Comparison of ENCODE assay signal across 8 mouse cellular contexts in the genomic region with DNA sequence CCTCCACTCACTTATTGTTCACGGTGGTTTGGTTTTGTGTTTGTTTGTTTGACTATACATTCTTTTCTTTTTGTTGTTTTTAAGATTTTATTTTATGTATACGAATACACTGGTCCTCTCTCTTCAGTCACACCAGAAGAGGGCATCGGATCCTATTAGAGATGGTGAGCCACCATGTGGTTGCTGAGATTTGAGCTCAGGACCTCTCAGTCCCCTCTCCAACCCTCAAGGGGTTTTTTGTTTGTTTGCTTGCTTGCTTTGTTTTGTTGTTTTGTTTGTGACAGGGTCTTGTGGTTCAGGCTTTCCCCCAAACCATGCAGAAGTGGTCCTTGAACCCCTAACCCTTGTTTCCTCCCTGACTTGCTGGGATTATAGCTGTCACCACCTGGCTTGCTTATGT. TPM values are rescaled to one million over a fixed set of nuclear protein-coding genes. Genes with fewer than 3 reads are reported as not detected.
DNase-seq lines count a peak whose midpoint lies in the region; ATAC-seq and TF ChIP-seq lines count a peak whose summit lies in the region.

No protein-coding gene starts in this region.

- intact Hi-C loops in left cerebral cortex, adult 2 months (cut with DNase I): loop anchor here (1.0 to 5.0 kb wide), 3 partner anchors 41 to 204 kb away; partner anchors contain the start of genes Hist2h2ac, Hist2h2be and Vps45
- intact Hi-C loops in left cerebral cortex, postnatal 25 days (cut with DNase I): loop anchor here (2.0 kb wide), 1 partner anchor 41 kb away; the partner anchor contains the start of genes Hist2h2ac and Hist2h2be
- intact Hi-C loops in left cerebral cortex, postnatal 14 days (cut with DNase I): no loop called here

- H3K27me3 ChIP-seq in intestine, embryonic 16.5 days (replicated peaks; ENCODE audit: control insufficient read depth, insufficient read depth, low read length): no peaks in the 10 kb centered on the region
- H3K27me3 ChIP-seq in neural tube, embryonic 15.5 days (replicated peaks): no peaks in the 10 kb centered on the region

- H3K27ac ChIP-seq in left cerebral cortex, adult 2 months: peak overlapping the region; percentile 94
- peak overlapping the region; percentile 41 for H3K27ac ChIP-seq in brown adipose tissue, adult 24 weeks (replicated peaks; ENCODE audit: low read depth, low read length)
- H3K27ac ChIP-seq in intestine, embryonic 16.5 days (ENCODE audit: low read length): peak overlapping the region; percentile 98
- peak overlapping the region; percentile 99 for H3K27ac ChIP-seq in neural tube, embryonic 15.5 days (replicated peaks)

- H3K4me2 ChIP-seq in intestine, embryonic 16.5 days (ENCODE audit: low read depth, low read length): peak overlapping the region; percentile 67
- peak overlapping the region; percentile 73 for H3K4me2 ChIP-seq in neural tube, embryonic 15.5 days

- peak; percentile 9; the same call in 1 of the 2 replicates for TF ChIP-seq CTCF in left cerebral cortex, adult 2 months (IDR thresholded peaks at IDR 0.05)

- peak overlapping the region; percentile 83 for H3K4me3 ChIP-seq in left cerebral cortex, adult 2 months
- H3K4me3 ChIP-seq in brown adipose tissue, adult 24 weeks (ENCODE audit: insufficient read depth, low read depth, low read length): peak overlapping the region; percentile 94
- H3K4me3 ChIP-seq in intestine, embryonic 16.5 days (ENCODE audit: low read length): peak overlapping the region; percentile 64; the same call in 1 of the 2 replicates
- peak overlapping the region; percentile 66 for H3K4me3 ChIP-seq in neural tube, embryonic 15.5 days (replicated peaks)

- 63% methylated on average over 3 of the region's 3 CpGs for WGBS in intestine, embryonic 16.5 days
- WGBS in neural tube, embryonic 15.5 days: 50% methylated on average over 3 of the region's 3 CpGs

- DNase-seq in left cerebral cortex, adult 2 months (ENCODE audit: extremely low spot score in 1 of 2, low spot score in 2 of 2): no peak
- no peak for DNase-seq in left cerebral cortex, postnatal 25 days (ENCODE audit: low spot score in 2 of 2)
- no peak for DNase-seq in c-Kit-positive CD71-positive TER-119-positive erythroid progenitor cells, embryonic 14.5 days (ENCODE audit: low spot score)
- no peak for DNase-seq in cerebellum, adult 11-12 months
- DNase-seq in left cerebral cortex, postnatal 14 days (ENCODE audit: low spot score in 2 of 2): no peak

- no peaks in the 10 kb centered on the region for H3K36me3 ChIP-seq in intestine, embryonic 16.5 days (ENCODE audit: control insufficient read depth, insufficient read depth, low read length)
- no peaks in the 10 kb centered on the region for H3K36me3 ChIP-seq in neural tube, embryonic 15.5 days

- H3K9me3 ChIP-seq in intestine, embryonic 16.5 days (ENCODE audit: control insufficient read depth, low read length): no peaks in the 10 kb centered on the region
- H3K9me3 ChIP-seq in neural tube, embryonic 15.5 days (replicated peaks): no peaks in the 10 kb centered on the region

- no peak for ATAC-seq in intestine, embryonic 16.5 days
- ATAC-seq in neural tube, embryonic 15.5 days (ENCODE audit: low FRiP score): no peak

- peak overlapping the region; percentile 82 for H3K9ac ChIP-seq in intestine, embryonic 16.5 days (ENCODE audit: low read depth, low read length)
- peak overlapping the region; percentile 89 for H3K9ac ChIP-seq in neural tube, embryonic 15.5 days (replicated peaks)

- peaks cover 5% of the 10 kb centered on the region; the same call in 1 of the 2 replicates for H3K4me1 ChIP-seq in brown adipose tissue, adult 24 weeks (ENCODE audit: control insufficient read depth, insufficient read depth, insufficient read length, low read length)
- peaks cover 15% of the 10 kb centered on the region; the same call in 1 of the 2 replicates for H3K4me1 ChIP-seq in intestine, embryonic 16.5 days (ENCODE audit: control insufficient read depth, insufficient read depth, low read length)
- H3K4me1 ChIP-seq in neural tube, embryonic 15.5 days: peaks cover 25% of the 10 kb centered on the region

RNA-seq across cellular contexts. Expression of gene Hist2h4, which starts 1.5 kb away (rescaled TPM):
- 10 to 100 TPM; 26.8 to 31.9 TPM for total RNA-seq in left cerebral cortex, adult 2 months (2021)
- total RNA-seq in left cerebral cortex, postnatal 25 days (2021): 10 to 100 TPM; 25.6 to 30.9 TPM
- 0.83 and 1.6 TPM in 2 replicates for polyA plus RNA-seq in brown adipose tissue, adult 24 weeks (2012; ENCODE audit: insufficient read depth, insufficient read length, missing spikeins)
- 5.3 and 5.8 TPM in 2 replicates for polyA plus RNA-seq in intestine, embryonic 16.5 days (2015; fragmentation: Nextera tagmentation; extraction: Ambion mirVana)
- 4.9 and 5.1 TPM in 2 replicates for polyA plus RNA-seq in neural tube, embryonic 15.5 days (2015; fragmentation: Nextera tagmentation; extraction: Ambion mirVana)
- total RNA-seq in left cerebral cortex, postnatal 14 days (2021): 10 to 100 TPM; 26.2 to 28.6 TPM

RNA-seq across cellular contexts. Expression of gene Hist2h3b, which starts 6.8 kb away (rescaled TPM):
- total RNA-seq in left cerebral cortex, adult 2 months (2021): 10 to 100 TPM; 32.7 to 45.5 TPM
- 10 to 100 TPM; 41.5 to 49.1 TPM for total RNA-seq in left cerebral cortex, postnatal 25 days (2021)
- not detected in 2 replicates for polyA plus RNA-seq in brown adipose tissue, adult 24 weeks (2012; ENCODE audit: insufficient read depth, insufficient read length, missing spikeins)
- polyA plus RNA-seq in intestine, embryonic 16.5 days (2015; fragmentation: Nextera tagmentation; extraction: Ambion mirVana): 21.2 and 30.8 TPM in 2 replicates
- polyA plus RNA-seq in neural tube, embryonic 15.5 days (2015; fragmentation: Nextera tagmentation; extraction: Ambion mirVana): 9.4 and 16.0 TPM in 2 replicates
- total RNA-seq in left cerebral cortex, postnatal 14 days (2021): 10 to 100 TPM; 56.6 to 91.2 TPM

RNA-seq across cellular contexts. Expression of gene Hist2h2bb, which starts 7.9 kb away (rescaled TPM):
- total RNA-seq in left cerebral cortex, adult 2 months (2021): 100 to 1,000 TPM; 136 to 154 TPM
- 100 to 1,000 TPM; 102 to 120 TPM for total RNA-seq in left cerebral cortex, postnatal 25 days (2021)
- polyA plus RNA-seq in brown adipose tissue, adult 24 weeks (2012; ENCODE audit: insufficient read depth, insufficient read length, missing spikeins): not detected in 2 replicates
- polyA plus RNA-seq in intestine, embryonic 16.5 days (2015; fragmentation: Nextera tagmentation; extraction: Ambion mirVana): 5.3 and 6.2 TPM in 2 replicates
- polyA plus RNA-seq in neural tube, embryonic 15.5 days (2015; fragmentation: Nextera tagmentation; extraction: Ambion mirVana): 0.61 and 3.0 TPM in 2 replicates
- 100 to 1,000 TPM; 127 to 148 TPM for total RNA-seq in left cerebral cortex, postnatal 14 days (2021)

RNA-seq across cellular contexts. Expression of gene Hist2h3c1, which starts 15.1 kb away (rescaled TPM):
- total RNA-seq in left cerebral cortex, adult 2 months (2021): not detected
- total RNA-seq in left cerebral cortex, postnatal 25 days (2021): not detected
- not detected in 2 replicates for polyA plus RNA-seq in brown adipose tissue, adult 24 weeks (2012; ENCODE audit: insufficient read depth, insufficient read length, missing spikeins)
- polyA plus RNA-seq in intestine, embryonic 16.5 days (2015; fragmentation: Nextera tagmentation; extraction: Ambion mirVana): 1.3 and 1.8 TPM in 2 replicates
- 0.14 and 0.65 TPM in 2 replicates for polyA plus RNA-seq in neural tube, embryonic 15.5 days (2015; fragmentation: Nextera tagmentation; extraction: Ambion mirVana)
- not detected for total RNA-seq in left cerebral cortex, postnatal 14 days (2021)

RNA-seq across cellular contexts. Expression of gene Hist2h2aa1, which starts 16.3 kb away (rescaled TPM):
- total RNA-seq in left cerebral cortex, adult 2 months (2021): 10 to 100 TPM in 1 of 2 experiments, not detected in 1; 19.2 TPM
- 1 to 10 TPM; 6.9 to 9.0 TPM for total RNA-seq in left cerebral cortex, postnatal 25 days (2021)
- polyA plus RNA-seq in brown adipose tissue, adult 24 weeks (2012; ENCODE audit: insufficient read depth, insufficient read length, missing spikeins): not detected in 2 replicates
- 13.7 and 14.1 TPM in 2 replicates for polyA plus RNA-seq in intestine, embryonic 16.5 days (2015; fragmentation: Nextera tagmentation; extraction: Ambion mirVana)
- polyA plus RNA-seq in neural tube, embryonic 15.5 days (2015; fragmentation: Nextera tagmentation; extraction: Ambion mirVana): 9.8 and 14.3 TPM in 2 replicates
- 10 to 100 TPM in 1 of 2 experiments, 1 to 10 TPM in 1; 5.8 to 10.8 TPM for total RNA-seq in left cerebral cortex, postnatal 14 days (2021)

Comparison
In these comparisons a context has a peak if more than half of its experiments do, and no peak if none do; other contexts are left out.
1. H3K27ac ChIP-seq: peak in every context shown above with its lines; median percentile 99 in neural tube, embryonic 15.5 days; 98 in intestine, embryonic 16.5 days; 94 in left cerebral cortex, adult 2 months; 41 in brown adipose tissue, adult 24 weeks.